Mouse (Mus musculus) liver, adult (tissue): ENCODE measurements around the gene Trarg1.

Experiments used
- GATA4 ChIP-seq: IDR thresholded peaks from 2 replicates; pipeline ENCODE4 v1.6.1; 2014; ENCODE audit warnings: mild to moderate bottlenecking, low read length; ENCODE audit not compliant: insufficient replicate concordance

The Trarg1 gene

GRCm38 (mm10) chr11:76717000-76717399, 37.4 kb downstream of the Trarg1 start:
- TF ChIP-seq GATA4 = no peak

DNA sequence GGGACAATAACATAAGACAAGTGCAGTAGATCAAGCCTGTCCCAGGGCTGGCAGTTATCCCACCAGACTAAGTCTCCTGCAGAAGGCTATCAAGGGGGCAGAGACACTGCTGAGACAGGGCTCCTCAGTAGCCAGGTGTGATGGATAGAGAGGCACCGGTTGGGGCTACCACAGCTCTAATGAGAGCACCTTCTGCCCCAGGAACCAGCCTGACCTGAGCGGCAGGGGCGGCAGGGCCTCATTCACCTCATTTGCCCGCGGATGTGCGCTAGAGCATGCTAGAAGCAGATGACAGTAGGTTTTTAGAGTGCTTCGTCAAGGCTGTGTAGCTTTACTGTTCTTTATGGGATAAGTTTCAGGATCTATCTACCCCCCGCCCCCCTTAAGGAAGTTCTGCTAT, 44.3 kb downstream of the Trarg1 start:
- TF ChIP-seq GATA4 = no peak

- TF ChIP-seq GATA4 = no peak
These were observed 48.5 kb downstream of the Trarg1 start for GRCm38 (mm10) chr11:76728093-76728492.

DNA sequence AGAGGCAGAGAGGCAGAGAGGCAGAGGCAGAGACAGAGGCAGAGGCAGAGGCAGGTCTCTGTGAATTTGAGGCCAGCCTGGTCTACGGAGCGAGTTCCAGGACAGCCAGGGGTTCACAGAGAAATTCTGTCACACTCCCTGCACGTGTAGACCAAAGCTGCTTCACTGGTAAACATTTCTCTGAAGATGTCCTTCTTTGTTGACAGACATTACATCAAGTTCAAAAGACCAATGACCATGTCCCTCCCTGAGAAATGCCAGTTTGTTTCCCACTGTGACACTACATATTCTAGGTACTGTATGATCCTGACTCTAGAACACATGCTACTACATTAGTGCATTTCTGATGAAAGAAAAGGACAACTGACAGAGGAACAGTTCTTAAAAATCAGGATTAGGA, 51.0 kb downstream of the Trarg1 start:
- TF ChIP-seq GATA4 = no peak

GRCm38 (mm10) chr11:76734560-76734959, 55.0 kb downstream of the Trarg1 start:
- no peak for TF ChIP-seq GATA4

- TF ChIP-seq GATA4 = peak; percentile 10; the same call in 1 of the 2 replicates
These were observed 56.2 kb downstream of the Trarg1 start for GRCm38 (mm10) chr11:76735753-76736324.

DNA sequence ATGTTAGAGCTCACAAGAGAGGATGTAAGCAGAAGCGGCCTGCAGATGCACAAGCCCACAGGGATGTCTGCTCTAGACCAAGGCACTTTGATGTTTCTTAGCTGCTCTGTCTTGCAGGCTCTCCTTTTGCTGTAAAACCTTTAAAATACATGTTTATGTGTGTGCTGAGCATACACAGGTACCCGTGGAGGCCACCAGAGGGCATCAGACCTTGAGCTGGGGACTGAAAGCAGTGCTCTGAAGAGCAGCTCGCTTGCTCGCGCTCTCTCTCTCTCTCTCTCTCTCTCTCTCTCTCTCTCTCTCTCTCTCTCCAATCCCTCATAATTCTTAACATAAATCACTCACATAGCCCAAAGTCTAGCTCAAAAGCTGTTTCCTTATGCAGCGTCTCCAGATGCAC, 59.5 kb downstream of the Trarg1 start:
- TF ChIP-seq GATA4 = no peak

- no peak for TF ChIP-seq GATA4
These were observed 62.9 kb downstream of the Trarg1 start for GRCm38 (mm10) chr11:76742511-76742910.

- no peak for TF ChIP-seq GATA4
These were observed 64.9 kb downstream of the Trarg1 start for GRCm38 (mm10) chr11:76744550-76744949.

DNA sequence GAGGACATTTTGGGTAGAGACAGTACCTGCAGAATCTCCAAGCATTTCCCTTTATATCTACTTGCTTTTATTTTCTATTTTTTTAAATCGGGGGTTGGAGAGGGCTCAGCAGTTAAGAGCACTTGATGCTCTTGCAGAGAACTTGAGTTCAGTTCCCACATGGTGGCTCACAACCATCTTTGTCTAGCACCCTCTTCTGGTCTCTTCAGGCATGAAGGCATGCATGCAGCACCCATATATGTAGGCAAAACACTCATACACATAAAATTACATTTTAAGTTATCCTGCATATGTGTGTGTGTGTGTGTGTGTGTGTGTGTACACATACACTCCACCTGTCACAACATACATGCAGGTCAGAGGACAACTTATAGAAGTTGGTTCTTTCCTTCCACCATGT, 66.3 kb downstream of the Trarg1 start:
- no peak for TF ChIP-seq GATA4
